Mouse (Mus musculus) midbrain, embryonic 11.5 days (tissue): ENCODE results near the gene Foxk1. TPM values are rescaled to one million over a fixed set of nuclear protein-coding genes. Genes with fewer than 3 reads are reported as not detected.

Source experiments
- ATAC-seq: fragments of 200-750 bp; cut with Nextera tagmentation; 2 replicates; pipeline ENCODE4 v1.8.0; 2017; ENCODE audit warnings: moderate TSS enrichment, moderate library complexity; ENCODE audit not compliant: low FRiP score
- DNase-seq: peaks from one replicate; pipeline ENCODE4 v3.0.0; 2015; ENCODE audit warnings: low spot score; ENCODE audit errors: missing footprints
- H3K27ac ChIP-seq: fragments of 300-500 bp; sonication (generic); 2 replicates; pipeline ENCODE4 v1.5.1; 2014; ENCODE audit warnings: low read depth, low read length
- H3K27me3 ChIP-seq: fragments of 300-500 bp; sonication (generic); 2 replicates; pipeline ENCODE4 v1.6.1; 2014; ENCODE audit warnings: mild to moderate bottlenecking, low read length, moderate library complexity, mixed read lengths; ENCODE audit not compliant: control insufficient read depth, insufficient read depth
- H3K36me3 ChIP-seq: fragments of 300-500 bp; sonication (generic); 2 replicates; pipeline ENCODE4 v1.6.1; 2014; ENCODE audit warnings: mild to moderate bottlenecking, low read length, moderate library complexity, mixed read lengths; ENCODE audit not compliant: control insufficient read depth, insufficient read depth
- H3K4me1 ChIP-seq: fragments of 300-500 bp; sonication (generic); 2 replicates; pipeline ENCODE4 v1.6.1; 2014; ENCODE audit warnings: low read length; ENCODE audit not compliant: control insufficient read depth, insufficient read depth
- H3K4me2 ChIP-seq: fragments of 300-500 bp; sonication (generic); 2 replicates; pipeline ENCODE4 v1.6.1; 2014; ENCODE audit warnings: mild to moderate bottlenecking, moderate library complexity
- H3K4me3 ChIP-seq: fragments of 300-500 bp; sonication (generic); 2 replicates; pipeline ENCODE4 v1.5.1; 2014; ENCODE audit warnings: low read depth, low read length
- H3K9ac ChIP-seq: fragments of 300-500 bp; sonication (generic); 2 replicates; pipeline ENCODE4 v1.6.1; 2014; ENCODE audit warnings: low read length
- H3K9me3 ChIP-seq: fragments of 300-500 bp; sonication (generic); 2 replicates; pipeline ENCODE4 v1.6.1; 2016; ENCODE audit warnings: low read length; ENCODE audit not compliant: control insufficient read depth
- WGBS: fragments of 180-500 bp; shearing (Covaris S2); extraction: QIAGEN DNeasy Blood & Tissue Kit; methylation state at CpG from one replicate; pipeline ENCODE4 v1.1.7; 2014; 5-methylcytosine and 5-hydroxymethylcytosine counted together
- polyA plus RNA-seq: library from polyadenylated mRNA; unstranded; fragments of >200 nt; fragmentation: Nextera tagmentation; extraction: Ambion mirVana; gene quantifications from 2 replicates; pipeline ENCODE4 v1.2.1, GENCODE M21; 2014

The Foxk1 gene
- polyA plus RNA-seq, 1 experiment from 2014 or later = 4.0 TPM

- no peak overlapping the region for H3K27ac ChIP-seq
Observed at GRCm38 (mm10) chr5:142421886-142422285, 20.6 kb downstream of the Foxk1 start.

DNA sequence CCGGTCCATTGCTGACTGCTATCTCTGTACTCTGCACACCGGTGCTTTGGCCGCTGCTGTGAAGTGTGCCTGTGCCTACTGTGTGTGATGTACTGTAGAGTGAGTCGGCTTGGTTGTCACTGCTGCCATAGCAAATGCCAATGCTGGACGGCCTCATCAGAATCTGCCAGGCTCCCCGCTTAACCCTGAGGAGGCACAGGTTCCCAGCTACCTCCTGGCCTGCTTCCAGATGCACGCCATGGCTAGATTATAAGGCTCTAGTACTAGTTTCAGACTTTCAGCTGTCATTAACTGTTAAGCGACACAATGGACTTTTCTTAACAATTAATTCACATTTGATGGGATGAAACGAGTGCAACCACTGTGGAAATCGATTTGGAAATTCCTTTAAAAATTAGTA, 21.8 kb downstream of the Foxk1 start:
- Histone ChIP-seq H3K9me3 (no peaks in the 10 kb centered on the region), H3K27ac (no peak overlapping the region), H3K4me1 (0 out of 2 replicates have a peak, but pooled peaks cover 3% of the 10 kb centered on the region), H3K36me3 (no peaks in the 10 kb centered on the region), H3K9ac (no peak overlapping the region), H3K27me3 (no peaks in the 10 kb centered on the region), H3K4me2 (no peak overlapping the region), H3K4me3 (no peak overlapping the region)
- ATAC-seq = no peak
- 94% methylated on average over 10 of the region's 10 CpGs for WGBS
- no peak for DNase-seq

More at GRCm38 (mm10) chr5:142421886-142422285, 20.6 kb downstream of the Foxk1 start:
- H3K9ac ChIP-seq = no peak overlapping the region
- H3K4me2 ChIP-seq = no peak overlapping the region
- 90% methylated on average over 5 of the region's 5 CpGs for WGBS
- H3K9me3 ChIP-seq = no peaks in the 10 kb centered on the region
- H3K4me3 ChIP-seq = no peak overlapping the region
- H3K4me1 ChIP-seq = peaks cover 5% of the 10 kb centered on the region; the same call in 1 of the 2 replicates
- no peaks in the 10 kb centered on the region for H3K36me3 ChIP-seq
- no peaks in the 10 kb centered on the region for H3K27me3 ChIP-seq
- no peak for ATAC-seq
- no peak for DNase-seq

GRCm38 (mm10) chr5:142423701-142424100, 22.4 kb downstream of the Foxk1 start:
- no peak for DNase-seq
- WGBS = 62% methylated on average over 3 of the region's 3 CpGs
- Histone ChIP-seq H3K9me3 (no peaks in the 10 kb centered on the region), H3K36me3 (no peaks in the 10 kb centered on the region), H3K4me2 (no peak overlapping the region), H3K4me1 (0 out of 2 replicates have a peak, but pooled peaks cover 3% of the 10 kb centered on the region), H3K27me3 (no peaks in the 10 kb centered on the region), H3K9ac (no peak overlapping the region), H3K27ac (no peak overlapping the region), H3K4me3 (no peak overlapping the region)
- no peak for ATAC-seq

GRCm38 (mm10) chr5:142424627-142425349, 23.5 kb downstream of the Foxk1 start:
- no peak overlapping the region for H3K4me2 ChIP-seq
- H3K9me3 ChIP-seq = no peaks in the 10 kb centered on the region
- H3K36me3 ChIP-seq = no peaks in the 10 kb centered on the region
- no peak for ATAC-seq
- 80% methylated on average over 13 of the region's 13 CpGs for WGBS
- H3K27ac ChIP-seq = 0 out of 2 replicates have a peak overlapping the region, but pooled peaks have one; percentile 5
- no peak overlapping the region for H3K4me3 ChIP-seq
- H3K27me3 ChIP-seq = no peaks in the 10 kb centered on the region
- no peak for DNase-seq
- H3K4me1 ChIP-seq = 0 out of 2 replicates have a peak, but pooled peaks cover 3% of the 10 kb centered on the region
- H3K9ac ChIP-seq = no peak overlapping the region

DNA sequence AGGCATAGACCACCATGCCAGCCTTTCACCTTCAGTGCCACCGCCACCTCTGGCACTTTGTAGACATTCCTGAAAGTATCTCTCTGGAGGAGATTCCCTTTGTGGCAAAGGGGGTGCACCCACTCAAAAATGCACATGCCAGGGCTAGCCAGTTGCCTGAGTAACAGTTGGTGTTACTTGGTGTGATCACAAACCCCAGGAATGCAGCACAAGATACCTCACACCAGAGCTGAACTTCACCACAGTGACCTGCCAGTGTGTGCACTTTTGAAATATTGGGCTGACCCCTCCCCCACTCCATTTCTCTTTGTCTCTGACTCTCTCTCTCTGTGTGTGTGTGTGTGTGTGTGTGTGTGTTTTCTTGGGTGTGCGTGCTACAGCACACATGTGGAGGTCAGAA, 25.2 kb downstream of the Foxk1 start:
- WGBS = 95% methylated on average over 2 of the region's 2 CpGs
- Histone ChIP-seq H3K27ac (no peak overlapping the region), H3K4me1 (peaks cover 3% of the 10 kb centered on the region; the same call in 1 of the 2 replicates)

DNA sequence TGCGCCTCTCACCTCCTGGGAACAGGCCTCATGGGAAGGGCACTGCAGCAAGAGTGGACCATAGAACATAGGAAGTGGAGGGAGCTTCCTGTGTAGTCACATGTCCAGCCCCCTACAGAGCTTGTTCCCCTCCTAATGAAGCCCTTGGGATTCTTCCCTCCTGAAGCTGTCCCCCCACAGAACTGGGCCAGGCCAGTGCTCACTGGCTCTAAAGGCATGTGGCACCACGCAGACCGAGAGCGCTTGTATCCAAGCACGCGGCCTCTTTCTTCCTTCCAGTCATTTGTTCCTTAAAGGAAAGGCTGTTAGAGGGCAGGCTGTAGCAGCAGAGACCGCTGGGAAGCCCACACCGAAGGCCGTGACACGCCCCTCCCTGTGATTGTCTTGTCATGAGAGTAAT, 26.6 kb downstream of the Foxk1 start:
- Histone ChIP-seq H3K9me3 (no peaks in the 10 kb centered on the region), H3K9ac (no peak overlapping the region), H3K36me3 (no peaks in the 10 kb centered on the region), H3K27ac (no peak overlapping the region), H3K27me3 (no peaks in the 10 kb centered on the region), H3K4me3 (no peak overlapping the region), H3K4me2 (no peak overlapping the region), H3K4me1 (peaks cover 3% of the 10 kb centered on the region; the same call in 1 of the 2 replicates)
- ATAC-seq (no peak), DNase-seq (no peak)
- 57% methylated on average over 10 of the region's 10 CpGs for WGBS

More for the DNA sequence above, 25.2 kb downstream of the Foxk1 start:
- no peaks in the 10 kb centered on the region for H3K27me3 ChIP-seq
- no peak overlapping the region for H3K4me3 ChIP-seq
- no peak overlapping the region for H3K9ac ChIP-seq
- no peaks in the 10 kb centered on the region for H3K36me3 ChIP-seq
- DNase-seq (no peak), ATAC-seq (no peak)
- no peak overlapping the region for H3K4me2 ChIP-seq
- H3K9me3 ChIP-seq = no peaks in the 10 kb centered on the region

GRCm38 (mm10) chr5:142428691-142429090, 27.4 kb downstream of the Foxk1 start:
- 80% methylated on average over 6 of the region's 6 CpGs for WGBS
- no peak overlapping the region for H3K4me3 ChIP-seq
- peaks cover 3% of the 10 kb centered on the region; the same call in 1 of the 2 replicates for H3K4me1 ChIP-seq
- no peak overlapping the region for H3K27ac ChIP-seq
- H3K36me3 ChIP-seq = no peaks in the 10 kb centered on the region
- H3K9me3 ChIP-seq = no peaks in the 10 kb centered on the region
- DNase-seq = no peak
- H3K9ac ChIP-seq = no peak overlapping the region
- no peaks in the 10 kb centered on the region for H3K27me3 ChIP-seq
- no peak overlapping the region for H3K4me2 ChIP-seq
- no peak for ATAC-seq

- Histone ChIP-seq H3K9me3 (no peaks in the 10 kb centered on the region), H3K27ac (no peak overlapping the region), H3K9ac (no peak overlapping the region), H3K4me1 (peaks cover 3% of the 10 kb centered on the region; the same call in 1 of the 2 replicates), H3K36me3 (peaks cover 6% of the 10 kb centered on the region; the same call in 1 of the 2 replicates), H3K4me3 (no peak overlapping the region), H3K27me3 (no peaks in the 10 kb centered on the region), H3K4me2 (no peak overlapping the region)
- 87% methylated on average over 12 of the region's 12 CpGs for WGBS
- no peak for ATAC-seq
- DNase-seq = no peak
Observed at GRCm38 (mm10) chr5:142431029-142431428, 29.7 kb downstream of the Foxk1 start.

GRCm38 (mm10) chr5:142431811-142432434, 30.6 kb downstream of the Foxk1 start:
- Histone ChIP-seq H3K9ac (no peak overlapping the region), H3K27me3 (no peaks in the 10 kb centered on the region), H3K4me3 (no peak overlapping the region), H3K27ac (no peak overlapping the region), H3K4me1 (peaks cover 3% of the 10 kb centered on the region; the same call in 1 of the 2 replicates), H3K36me3 (peaks cover 9% of the 10 kb centered on the region; the same call in 1 of the 2 replicates), H3K9me3 (no peaks in the 10 kb centered on the region), H3K4me2 (no peak overlapping the region)
- DNase-seq (no peak), ATAC-seq (no peak)
- 87% methylated on average over 9 of the region's 9 CpGs for WGBS
